Mouse (Mus musculus) frontal cortex, adult 2 months (tissue): ENCODE measurements at regions not wholly inside any gene's neighbourhood (a gene's known extent, or its start where the extent isn't known, plus 50 kb on each side); places are given as distances from the start of the nearest gene placed in this dataset.

ENCODE experiments used
- DNase-seq, 2 experiments: peaks; one replicate each; pipeline ENCODE4 v3.0.0; 2022; ENCODE audit warnings: low spot score in 1 of 2; ENCODE audit errors: extremely low spot score in 1 of 2

DNA sequence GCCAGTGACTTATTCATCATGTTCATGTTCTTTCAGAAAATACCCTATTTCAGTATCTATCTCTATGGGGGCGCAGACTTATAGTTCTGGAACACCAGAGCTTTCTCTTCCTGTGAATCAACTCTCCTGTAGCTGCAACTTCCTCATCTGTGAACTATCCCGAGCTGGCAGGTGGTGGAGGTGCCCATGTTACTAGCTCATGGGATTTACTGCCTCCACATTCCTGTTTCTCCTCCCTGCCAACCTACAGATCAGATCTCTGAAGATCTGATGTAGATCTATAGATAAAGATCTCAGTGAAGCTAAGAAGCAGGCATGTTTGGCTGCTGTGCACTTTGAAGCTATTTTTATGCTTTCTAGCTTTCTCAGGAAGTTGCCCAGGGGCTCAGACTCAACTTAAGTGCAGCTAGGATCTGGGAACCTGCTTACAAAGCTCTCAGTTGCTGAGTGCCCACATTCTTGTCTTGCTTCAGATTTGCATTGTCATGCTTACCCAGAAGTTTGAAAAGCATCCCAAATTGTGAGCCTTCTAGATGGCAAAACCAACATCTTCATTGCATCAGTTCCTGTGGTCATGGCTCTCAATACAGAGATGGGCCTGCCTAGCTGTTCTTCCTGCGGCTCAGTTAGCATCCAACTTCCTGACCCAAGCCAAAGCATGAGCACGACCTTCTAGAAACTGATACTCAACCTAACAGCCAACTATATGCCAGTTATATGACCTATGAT lies 156.1 kb upstream of the Nrp1 start:
- DNase-seq, result peak; percentile 7 to 21

DNA sequence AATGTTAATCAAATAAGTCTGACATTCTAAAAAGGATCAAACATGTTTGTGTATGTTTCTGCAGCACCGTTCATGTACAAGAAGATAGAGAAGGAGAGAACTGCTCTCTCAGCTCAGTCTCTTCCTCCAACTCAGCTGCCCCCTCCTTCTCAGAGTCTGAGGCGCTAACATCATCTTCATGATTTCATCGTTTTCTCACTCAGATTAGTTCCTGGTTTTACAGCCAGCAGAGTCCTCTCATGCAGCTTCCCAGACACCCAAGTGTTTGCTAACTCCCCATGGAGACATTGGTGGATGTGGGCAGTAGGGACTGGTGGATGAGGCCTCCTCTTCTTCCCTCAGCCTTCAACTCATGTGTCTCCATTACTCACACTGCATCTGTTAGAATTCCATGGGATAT lies 153.6 kb upstream of the Nrp1 start:
- DNase-seq, result peak; percentile 16 to 49

GRCm38 (mm10) chr8:128207138-128207537 lies 151.3 kb upstream of the Nrp1 start:
- DNase-seq, result no peak

GRCm38 (mm10) chr8:128210761-128211160 lies 147.6 kb upstream of the Nrp1 start:
- DNase-seq, result no peak

GRCm38 (mm10) chr8:128212223-128212622 lies 146.2 kb upstream of the Nrp1 start:
- DNase-seq, result no peak

DNA sequence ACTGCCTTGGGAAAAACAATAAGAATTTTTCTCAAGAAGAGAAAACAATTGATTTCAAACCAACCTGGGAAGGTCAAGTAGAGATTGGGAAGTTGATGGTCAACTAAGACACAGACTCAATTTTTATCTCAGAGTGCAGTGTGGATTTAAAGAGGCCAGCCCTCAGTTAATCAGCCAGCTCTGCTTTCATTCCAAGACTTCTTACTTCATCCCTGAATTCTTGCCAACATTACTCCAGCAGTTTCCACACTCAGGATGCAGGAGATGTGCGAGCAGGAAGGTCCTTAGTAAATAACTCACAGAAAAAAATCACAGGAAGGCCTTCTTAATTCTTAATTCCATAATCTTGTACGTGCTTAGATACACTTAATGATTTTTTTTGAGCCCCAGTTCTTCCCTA lies 144.1 kb upstream of the Nrp1 start:
- no peak for DNase-seq

DNA sequence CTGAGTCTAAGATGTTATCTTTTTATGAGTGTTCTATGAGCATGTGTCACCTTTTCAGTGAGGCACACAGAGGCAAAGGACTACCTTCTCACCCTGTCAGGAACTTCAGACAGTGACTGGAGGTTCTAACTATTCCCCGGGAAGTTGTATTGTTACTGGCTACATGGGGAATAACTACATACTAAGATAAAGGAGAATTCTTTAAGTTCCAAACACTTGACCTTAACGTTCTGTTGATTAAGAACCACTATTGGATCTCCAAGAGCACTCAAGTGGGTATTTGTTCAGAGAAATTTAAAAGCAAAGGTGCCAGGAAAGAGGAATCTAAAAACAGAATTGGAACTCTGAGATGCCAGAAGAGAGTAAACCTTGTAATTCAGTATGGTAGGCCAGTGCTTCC lies 139.5 kb upstream of the Nrp1 start:
- DNase-seq, result no peak

GRCm38 (mm10) chr8:128219539-128219938 lies 138.9 kb upstream of the Nrp1 start:
- DNase-seq, result peak in 1 of 2 experiments; percentile 20

GRCm38 (mm10) chr8:128223092-128223491 lies 135.3 kb upstream of the Nrp1 start:
- DNase-seq, result no peak

DNA sequence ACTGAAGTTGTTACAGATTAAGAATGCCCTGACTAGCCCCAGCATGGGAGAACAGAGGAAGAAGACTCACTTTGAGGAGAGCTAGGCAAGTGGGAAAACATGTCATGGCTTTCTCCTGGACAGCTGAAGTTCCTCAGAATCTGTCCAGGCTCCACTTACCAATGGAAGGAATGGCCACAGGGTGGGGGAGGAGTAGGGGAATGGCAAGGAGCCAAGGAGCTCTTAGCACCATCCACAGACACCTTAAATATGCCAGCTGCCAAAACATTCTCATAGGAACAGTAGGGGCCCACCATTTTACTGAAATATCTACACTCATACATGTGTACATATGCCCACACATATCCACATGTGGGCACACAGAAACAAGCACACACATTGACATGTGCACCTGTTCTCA lies 134.9 kb upstream of the Nrp1 start:
- no peak for DNase-seq

- DNase-seq, result no peak
These were observed 133.3 kb upstream of the Nrp1 start for GRCm38 (mm10) chr8:128225123-128225522.

GRCm38 (mm10) chr8:128235071-128235470 lies 123.3 kb upstream of the Nrp1 start:
- DNase-seq, result no peak

DNA sequence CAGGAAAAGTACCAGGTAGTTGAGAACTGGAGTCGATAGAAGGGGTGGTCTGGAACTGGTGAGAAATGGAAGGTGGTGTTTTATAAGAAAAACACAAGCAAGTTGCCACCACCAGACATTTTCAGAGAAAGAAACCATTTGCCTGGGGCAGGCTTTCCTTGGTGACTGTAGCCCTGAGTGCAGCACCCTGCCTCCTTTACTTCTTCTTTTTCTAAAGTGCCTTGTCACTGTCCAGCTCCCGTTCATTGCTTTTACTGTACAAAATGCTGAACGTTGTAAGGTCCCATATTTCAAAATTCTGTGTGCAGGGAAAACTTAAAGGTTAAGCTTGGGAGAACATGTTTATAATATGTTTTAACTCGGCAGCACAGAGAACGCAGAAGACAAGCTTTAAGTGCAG lies 122.9 kb upstream of the Nrp1 start:
- no peak for DNase-seq

GRCm38 (mm10) chr8:128236097-128236496 lies 122.3 kb upstream of the Nrp1 start:
- no peak for DNase-seq

DNA sequence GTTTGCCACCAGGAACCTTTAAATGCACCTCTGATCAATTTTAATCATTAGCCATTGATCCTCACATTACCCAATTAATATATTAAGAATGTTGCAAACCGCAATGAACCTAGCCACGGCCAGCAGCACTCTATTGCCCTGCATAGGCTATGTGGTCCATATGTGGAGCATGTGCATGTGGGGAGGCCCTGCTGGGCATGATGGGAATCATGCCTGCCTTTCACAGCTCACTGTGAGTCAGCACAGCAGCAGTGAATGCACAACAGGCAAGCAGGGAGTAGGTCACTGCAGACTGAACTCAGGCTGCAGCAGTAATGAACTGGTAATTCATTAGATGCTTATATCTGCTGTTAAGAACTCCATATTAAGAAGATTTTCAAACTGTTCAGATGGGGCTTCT lies 119.5 kb upstream of the Nrp1 start:
- DNase-seq, result no peak

- no peak for DNase-seq
These were observed 118.6 kb upstream of the Nrp1 start for GRCm38 (mm10) chr8:128239783-128240182.

- DNase-seq, result no peak
These were observed 117.2 kb upstream of the Nrp1 start for GRCm38 (mm10) chr8:128241200-128241599.

DNA sequence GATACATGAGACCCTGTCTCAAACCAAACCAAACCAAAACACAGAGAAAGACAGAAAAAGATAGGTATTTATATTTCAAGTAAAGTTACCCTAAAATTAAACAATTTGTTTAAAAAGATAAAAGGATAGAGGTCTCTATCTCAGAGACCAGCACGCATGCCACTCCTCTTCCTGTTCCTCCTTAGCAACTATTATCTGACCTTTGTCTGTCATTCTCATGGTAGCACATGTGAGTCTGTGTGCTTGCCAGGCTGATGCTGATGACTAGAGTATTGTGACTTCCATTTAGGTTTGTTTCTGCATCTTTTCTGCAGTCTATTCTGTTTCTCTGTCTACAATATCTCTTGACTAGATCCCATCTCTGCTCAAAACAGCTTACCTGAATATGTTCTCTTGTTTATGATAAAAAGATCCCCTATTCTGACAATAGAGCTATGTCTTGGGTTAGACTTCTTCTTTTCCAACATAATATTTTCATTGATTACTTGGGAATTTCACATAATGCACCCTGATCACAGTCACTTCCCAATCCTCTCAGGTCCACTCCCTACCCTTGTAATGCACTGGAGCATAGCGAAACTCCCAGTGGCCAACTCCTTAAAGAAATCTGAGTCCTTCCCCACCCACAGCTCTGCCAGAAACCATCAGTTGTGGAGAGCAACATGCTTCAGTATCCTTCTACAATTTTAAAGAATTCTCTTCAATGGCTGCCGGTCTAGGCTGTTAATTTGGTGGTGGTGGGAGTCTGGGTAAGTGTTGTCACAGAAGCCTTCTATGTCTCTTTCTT lies 115.7 kb upstream of the Nrp1 start:
- DNase-seq, result no peak

DNA sequence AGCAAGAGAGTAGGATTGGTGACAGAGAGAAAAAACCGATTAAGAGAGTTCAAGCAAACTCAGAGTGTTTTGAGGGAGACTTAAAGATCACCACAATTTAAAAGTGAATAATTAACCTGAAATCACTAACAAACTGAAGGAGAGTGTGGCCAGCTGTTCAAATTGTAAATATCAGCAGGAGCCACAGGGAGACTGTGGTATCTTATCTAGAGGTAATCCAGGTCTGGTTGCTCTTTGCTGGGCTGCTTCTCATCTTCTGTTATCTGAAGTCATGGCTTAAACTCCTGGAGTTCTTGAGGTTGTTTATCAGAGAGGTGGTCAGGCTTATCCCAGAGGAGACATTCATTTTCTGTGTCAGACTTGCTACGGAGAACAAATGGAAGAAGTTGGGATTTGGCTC lies 106.7 kb upstream of the Nrp1 start:
- DNase-seq, result no peak

- DNase-seq, result no peak
These were observed 97.6 kb upstream of the Nrp1 start for GRCm38 (mm10) chr8:128260836-128261235.

DNA sequence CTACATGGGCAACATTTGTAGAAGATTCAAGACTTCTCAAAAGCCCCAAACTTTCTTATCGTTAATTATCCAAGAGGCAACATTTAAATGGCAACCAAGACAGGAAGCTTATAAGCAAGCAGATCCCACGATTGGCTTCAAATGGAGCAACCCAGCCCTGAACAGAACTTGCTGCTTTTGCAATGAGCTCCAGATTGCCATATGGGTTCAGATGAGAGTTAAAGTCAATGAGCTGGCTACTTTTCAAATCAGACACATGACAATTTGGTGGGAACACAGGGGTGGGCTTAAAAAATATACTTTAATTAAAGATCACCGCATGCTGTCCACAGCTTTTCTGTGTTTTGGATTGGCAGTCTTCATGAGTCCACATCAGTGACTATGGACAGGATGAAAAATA lies 97.0 kb upstream of the Nrp1 start:
- no peak for DNase-seq

- DNase-seq, result no peak
These were observed 95.0 kb upstream of the Nrp1 start for GRCm38 (mm10) chr8:128263251-128263947.
